Mouse (Mus musculus): ENCODE measurements around the gene Ypel4. TPM values are rescaled to one million over a fixed set of nuclear protein-coding genes. Genes with fewer than 3 reads are reported as not detected.

The Ypel4 gene
- total RNA-seq, 4 experiments from 2014 or later, result 0.46 to 0.84 (median 0.50) TPM

DNA sequence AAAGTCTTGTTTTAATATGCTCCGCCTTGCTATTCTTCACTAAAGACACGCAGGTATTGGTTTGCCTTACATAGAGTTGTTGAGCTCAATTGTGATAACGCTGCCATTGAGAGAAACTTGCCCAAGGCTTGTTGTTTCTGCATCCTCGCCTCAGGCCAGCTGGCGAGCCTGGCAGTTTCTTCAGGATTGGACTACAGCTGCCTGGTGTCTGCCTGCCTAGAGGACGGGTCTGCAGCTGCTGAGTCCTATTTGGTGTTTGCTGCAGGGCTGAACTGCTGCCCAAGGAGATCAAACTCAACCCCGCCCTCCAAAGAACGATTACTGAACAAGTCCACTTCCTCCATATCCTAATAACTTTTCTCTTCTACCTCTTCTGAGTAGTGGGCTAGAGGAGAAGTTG lies 26.9 kb downstream of the Ypel4 start:
- DNase-seq (ENCODE audit: low spot score), result no peak

DNA sequence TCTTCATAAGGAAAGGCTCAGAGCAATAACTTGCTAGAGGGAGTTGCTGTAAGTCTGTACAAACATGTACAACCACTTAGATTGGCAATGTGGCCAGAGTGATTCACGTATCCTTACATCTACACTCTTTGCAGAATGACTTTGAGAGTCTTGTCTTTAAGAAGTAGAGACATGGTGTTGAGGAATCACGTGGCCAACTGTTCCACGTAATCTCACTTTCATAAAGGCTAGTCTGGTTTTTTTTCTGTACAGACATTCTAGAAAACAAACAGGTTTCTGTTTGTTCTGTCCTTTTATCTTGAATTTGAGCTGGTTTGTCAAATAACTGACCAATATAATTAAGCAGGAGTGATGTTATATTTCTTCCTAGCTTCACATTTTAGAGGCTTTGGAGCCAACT lies 27.5 kb downstream of the Ypel4 start:
- DNase-seq (ENCODE audit: low spot score), result no peak

DNA sequence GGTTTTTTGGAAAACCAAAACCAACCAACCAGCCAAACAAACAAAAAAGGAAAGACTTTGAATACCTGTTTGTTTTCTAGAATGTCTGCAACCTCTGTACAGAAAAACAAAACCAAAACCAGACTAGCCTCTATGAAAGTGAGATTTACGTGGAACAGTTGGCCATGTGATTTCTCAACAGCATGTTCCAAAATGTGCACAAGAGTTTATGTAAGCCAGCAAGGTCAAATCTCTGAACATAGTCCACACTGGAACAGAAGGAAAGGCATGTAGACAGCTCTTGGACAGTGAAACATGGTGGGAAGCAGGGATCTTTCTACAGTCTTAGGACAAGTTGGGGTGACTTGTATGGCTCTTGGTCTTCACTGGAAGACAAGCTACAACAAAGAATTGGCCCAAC lies 28.0 kb downstream of the Ypel4 start:
- DNase-seq (ENCODE audit: low spot score), result no peak

DNA sequence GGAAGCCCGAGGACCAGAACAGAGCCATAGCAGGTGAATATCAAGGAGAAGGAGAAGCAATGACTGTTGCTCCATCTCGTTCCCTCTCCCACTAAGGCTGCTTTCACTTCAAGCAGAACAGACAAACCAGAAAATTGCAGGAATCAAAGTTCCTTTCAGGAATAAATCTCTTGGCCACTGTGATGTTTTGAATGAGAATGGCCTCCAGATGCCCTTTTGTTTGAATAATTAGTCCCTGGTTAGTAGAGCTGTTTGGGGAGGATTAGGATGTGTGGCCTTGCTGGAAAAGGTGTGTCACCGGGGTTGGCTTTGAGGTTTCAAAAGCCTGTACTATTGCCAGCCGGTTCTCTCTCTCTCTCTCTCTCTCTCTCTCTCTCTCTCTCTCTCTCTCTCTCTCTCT lies 28.4 kb downstream of the Ypel4 start:
- no peak for DNase-seq (ENCODE audit: low spot score)

DNA sequence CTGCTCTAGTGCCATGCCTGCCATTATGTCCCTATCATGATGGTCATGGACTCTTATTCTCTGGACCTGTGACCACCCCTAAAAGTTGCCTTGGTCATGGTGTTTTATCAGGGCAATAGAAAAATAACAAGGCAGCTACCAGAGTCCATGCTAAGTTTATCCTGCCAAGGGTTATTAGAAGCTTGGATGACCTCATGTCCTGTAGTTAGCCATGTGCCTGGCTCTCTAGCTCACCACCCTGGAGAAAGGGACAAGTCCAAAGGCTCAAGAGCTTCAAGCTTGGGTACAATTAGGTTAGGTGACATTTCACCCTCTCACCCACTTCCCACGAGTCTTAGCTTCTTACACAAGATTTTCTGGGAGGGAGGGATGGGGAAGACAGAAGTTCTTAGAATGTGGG lies 29.0 kb downstream of the Ypel4 start:
- DNase-seq (ENCODE audit: low spot score), result no peak

DNA sequence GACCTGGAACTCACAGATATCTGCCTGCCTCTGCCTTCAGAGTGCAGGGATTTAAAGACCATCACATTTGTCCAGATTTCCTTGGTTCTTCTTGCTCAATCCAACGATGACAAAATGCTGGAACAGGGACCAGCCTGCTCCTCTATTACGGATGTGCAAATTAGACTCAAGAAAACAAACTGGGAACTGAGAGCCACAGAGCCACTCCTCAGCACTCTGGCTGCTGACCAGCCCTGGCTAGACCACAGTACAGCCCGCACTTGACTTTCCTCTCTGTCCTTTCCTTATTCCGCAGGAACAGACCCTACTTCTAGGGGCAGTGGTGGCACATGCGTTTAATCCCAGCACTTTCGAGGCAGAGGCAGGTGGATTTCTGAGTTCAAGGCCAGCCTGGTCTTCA lies 36.6 kb downstream of the Ypel4 start:
- DNase-seq (ENCODE audit: low spot score), result peak; percentile 51

DNA sequence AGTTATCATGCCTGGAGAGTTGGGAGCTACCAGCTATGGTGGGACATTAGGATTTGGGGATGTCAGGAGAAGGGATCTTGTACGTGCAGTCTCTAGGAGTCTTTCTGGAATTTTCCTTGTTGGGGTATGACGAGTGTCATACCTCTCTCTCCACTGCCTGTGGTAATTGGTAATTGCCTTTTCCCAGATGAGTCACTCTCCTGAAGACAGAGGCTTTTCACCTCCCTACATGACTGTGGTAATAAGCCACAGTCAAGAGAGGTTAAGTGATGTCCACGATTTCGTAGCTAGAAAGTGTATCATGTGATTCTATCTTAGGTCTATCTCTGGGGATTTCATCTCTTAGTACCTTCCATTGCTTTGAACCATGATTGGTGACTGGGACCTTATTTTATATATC lies 38.6 kb downstream of the Ypel4 start:
- no peak for DNase-seq (ENCODE audit: low spot score)

DNA sequence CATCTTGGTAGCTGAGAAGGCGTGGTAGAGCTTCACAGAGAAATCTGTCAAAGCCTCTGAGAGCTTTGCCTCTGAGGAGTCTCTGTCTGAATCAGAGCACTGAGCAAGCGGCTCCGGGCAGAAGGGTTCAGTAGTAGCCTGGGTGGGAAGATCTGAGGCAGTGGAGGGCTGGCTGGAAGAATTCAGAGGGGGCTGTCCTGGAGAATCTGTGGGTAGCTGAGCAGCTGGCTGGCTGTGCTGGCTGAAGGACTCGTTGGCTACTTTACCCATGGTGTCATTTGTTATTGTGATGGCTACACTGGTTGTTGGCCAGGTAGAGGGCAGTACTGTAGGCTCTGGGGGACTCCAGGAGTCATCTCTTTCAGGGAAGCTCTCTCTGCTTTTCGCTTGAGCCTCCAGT lies 39.3 kb downstream of the Ypel4 start:
- DNase-seq (ENCODE audit: low spot score), result no peak

DNA sequence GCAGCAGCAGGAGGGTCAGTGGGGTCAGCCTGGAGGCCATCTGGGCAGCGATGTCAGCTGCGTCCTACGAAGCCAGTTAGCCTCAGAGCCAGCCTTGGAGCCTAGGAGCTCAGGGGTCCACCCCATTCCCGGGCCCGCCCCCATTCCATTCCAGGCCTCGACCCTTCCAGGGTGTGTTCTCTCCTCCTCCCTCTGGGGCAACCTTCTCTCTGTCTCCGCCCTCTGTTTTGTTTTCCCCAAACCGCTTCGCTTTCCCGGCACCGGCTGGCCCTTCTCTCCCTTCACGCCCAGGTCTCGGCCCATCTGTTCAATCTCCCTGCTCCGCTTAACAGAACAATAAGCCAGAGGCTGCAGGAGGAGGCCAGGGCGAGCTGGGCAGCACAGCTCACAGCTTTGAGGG lies 40.9 kb downstream of the Ypel4 start:
- DNase-seq (ENCODE audit: low spot score), result peak; percentile 83

DNA sequence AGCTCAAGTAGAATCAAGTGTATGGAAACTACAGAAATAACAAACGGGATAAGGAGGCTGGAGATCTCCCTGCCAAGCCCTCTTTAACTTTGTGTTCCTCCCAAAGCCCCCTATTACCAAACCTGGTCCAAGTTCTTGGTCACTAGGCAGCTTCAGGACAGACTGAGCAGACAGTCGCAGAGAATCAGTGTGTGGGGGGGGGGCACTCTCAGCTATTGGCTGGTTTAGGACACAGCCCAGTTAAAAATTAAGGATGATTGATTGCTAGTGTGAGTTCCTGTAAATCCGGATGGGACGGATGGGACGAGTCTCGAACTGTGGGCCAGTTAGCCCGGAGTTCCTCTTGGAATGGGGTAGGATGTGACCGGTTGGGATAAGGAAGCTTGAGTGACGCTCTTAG lies 41.4 kb downstream of the Ypel4 start, which contains the start of gene Serping1:
Gene Serping1 (minus strand): TSS at position 204 of the 400 bp plus-strand sequence.
- no peak for DNase-seq (ENCODE audit: low spot score)

DNA sequence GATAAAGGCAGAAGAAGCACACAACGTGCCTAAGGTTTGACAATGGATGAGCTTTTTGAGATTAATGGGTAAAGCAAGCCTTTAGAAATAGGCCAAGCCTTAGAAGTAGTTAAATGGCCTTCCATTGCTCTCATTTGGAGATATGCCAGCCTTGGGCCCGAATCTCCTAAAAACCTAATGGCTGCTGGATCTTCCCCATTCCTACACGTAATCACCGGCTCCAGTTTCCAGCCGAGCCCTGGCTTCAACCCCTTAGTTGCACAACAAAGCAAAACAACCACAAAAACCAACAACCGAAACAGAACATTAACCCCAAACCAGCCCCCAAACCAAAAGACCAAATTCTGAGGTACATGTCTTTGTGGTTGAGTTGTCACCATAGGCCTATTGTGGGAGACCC lies 41.8 kb downstream of the Ypel4 start:
- no peak for DNase-seq (ENCODE audit: low spot score)

DNA sequence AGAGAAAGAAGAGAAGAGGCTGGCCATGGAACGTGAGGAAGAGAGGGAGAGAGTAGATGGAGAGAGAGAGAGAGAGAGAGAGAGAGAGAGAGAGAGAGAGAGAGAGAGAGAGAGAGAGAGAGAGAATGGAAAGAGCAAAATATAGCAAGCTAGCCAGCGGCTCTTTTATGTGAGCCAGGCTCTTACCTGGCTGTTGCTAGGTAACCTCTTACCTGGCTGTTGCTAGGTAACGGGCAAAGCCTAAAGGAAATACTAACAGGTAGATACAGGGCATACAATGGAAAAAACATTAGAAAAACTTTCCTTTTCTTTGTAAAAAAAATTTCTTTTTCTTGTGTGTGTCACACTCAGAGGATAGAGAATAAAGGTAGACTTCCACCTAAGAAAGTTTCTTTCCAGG lies 43.8 kb downstream of the Ypel4 start:
- DNase-seq (ENCODE audit: low spot score), result no peak

DNA sequence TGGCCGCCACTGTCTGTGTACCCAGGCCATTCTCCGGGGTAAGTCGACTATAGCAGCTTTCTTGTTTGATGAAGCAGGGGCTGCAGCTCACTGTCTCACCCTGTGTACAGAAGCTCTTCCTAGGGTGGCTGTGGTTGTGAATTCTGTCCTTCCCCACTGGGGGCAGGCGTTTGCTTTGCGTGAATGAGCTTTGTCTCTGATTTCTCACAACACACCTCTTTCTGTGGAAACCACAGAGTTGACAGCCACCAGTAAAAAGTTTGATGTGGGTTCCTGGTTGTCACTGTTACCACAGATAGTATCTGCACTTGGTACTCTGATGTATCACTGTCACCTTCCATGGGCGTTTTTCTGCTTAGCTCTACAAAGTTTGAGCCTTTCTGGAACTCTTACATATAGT lies 45.4 kb downstream of the Ypel4 start:
- no peak for DNase-seq (ENCODE audit: low spot score)

DNA sequence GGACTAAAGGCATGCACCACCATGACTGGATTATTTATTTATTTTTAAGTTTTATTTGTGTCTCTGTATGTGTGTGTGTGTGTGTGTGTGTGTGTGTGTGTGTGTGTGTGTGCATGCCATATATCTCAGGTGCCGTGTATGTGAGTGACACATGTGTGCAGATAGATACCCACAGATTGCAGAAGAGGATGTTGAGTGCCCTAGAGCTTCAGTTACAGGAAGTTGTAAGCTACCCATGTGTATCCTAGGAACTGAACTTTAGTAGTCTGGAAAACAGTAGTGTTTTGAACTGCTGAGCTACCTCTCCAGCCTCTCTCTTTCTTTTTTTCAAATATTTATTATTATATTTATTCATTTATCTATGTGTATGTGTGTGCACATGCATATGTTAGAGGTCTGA lies 49.5 kb downstream of the Ypel4 start:
- no peak for DNase-seq (ENCODE audit: low spot score)

DNA sequence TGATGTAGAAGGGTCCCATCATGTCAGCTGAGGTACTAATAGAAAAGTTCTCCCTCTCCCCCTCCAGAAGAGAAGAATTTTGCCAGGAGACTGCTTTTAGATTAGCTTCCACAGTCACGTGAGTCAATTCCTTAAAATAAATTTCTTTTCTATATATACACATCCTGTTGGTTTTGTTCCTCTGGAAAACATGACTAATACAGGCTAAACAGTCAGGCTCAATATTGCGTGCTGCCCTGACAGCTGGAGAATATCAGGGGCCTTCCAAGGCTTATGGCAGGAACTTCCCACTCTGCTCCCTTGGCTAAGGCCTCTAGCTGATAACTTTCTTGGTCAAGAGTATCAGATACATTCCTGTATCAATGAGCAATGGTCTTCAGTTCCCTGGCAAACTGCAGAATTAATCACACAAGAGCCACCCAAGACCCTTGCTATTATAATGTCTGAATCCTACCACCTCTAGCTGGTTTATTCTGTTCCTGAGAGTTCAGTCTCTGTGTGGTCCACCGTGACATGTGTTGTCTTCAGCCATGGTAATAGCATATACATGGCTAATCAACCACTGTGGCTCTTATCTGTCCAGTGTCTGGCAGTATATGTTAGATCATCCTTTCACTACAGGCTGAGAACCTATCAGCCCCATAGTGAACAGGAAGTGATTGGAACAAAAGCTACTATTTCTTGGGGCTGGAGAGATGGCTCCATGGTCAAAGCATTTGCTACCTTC lies 50.1 kb downstream of the Ypel4 start:
- peak; percentile 54 for DNase-seq (ENCODE audit: low spot score)

Small RNA genes within 50 kb of the gene (microRNA-seq; reads per million reads assigned to microRNA genes)
- 2,601 reads per million, percentile 89 among the genes with 10 or more reads in this experiment for gene Mir130a

Other genes starting within 250 kb of the Ypel4 start
- gene Ctnnd1, start 83.3 kb upstream of the Ypel4 start, total RNA-seq (2022), result 10 to 100 TPM; 47.1 to 62.3 (median 51.3) TPM
- not detected for gene Btbd18, start 75.0 kb upstream of the Ypel4 start, total RNA-seq (2022)
- 10 to 100 TPM; 24.0 to 25.9 (median 24.0) TPM for gene Selenoh, start 63.3 kb upstream of the Ypel4 start, total RNA-seq (2022)
- gene Gm28635, start 56.0 kb upstream of the Ypel4 start, total RNA-seq (2022), result 1 to 10 TPM; 2.7 to 9.6 (median 4.9) TPM
- gene Med19, start 55.7 kb upstream of the Ypel4 start, total RNA-seq (2022), result 10 to 100 TPM; 11.5 to 13.4 (median 12.8) TPM
- gene Tmx2, start 54.9 kb upstream of the Ypel4 start, total RNA-seq (2022), result 100 to 1,000 TPM in 3 of 4 experiments, 10 to 100 TPM in 1; 95.0 to 143 (median 120) TPM
- 10 to 100 TPM; 59.4 to 67.2 (median 63.7) TPM for gene Zdhhc5, start 18.9 kb upstream of the Ypel4 start, total RNA-seq (2022)
- 1 to 10 TPM; 4.0 to 6.5 (median 4.6) TPM for gene Clp1, start 6.7 kb upstream of the Ypel4 start, total RNA-seq (2022)
- gene Gm19426, start 9.6 kb downstream of the Ypel4 start, total RNA-seq (2022), result 1 to 10 TPM; 1.2 to 1.8 (median 1.4) TPM
- gene Serping1, start 41.4 kb downstream of the Ypel4 start, total RNA-seq (2022), result 10 to 100 TPM; 58.4 to 76.5 (median 69.2) TPM
- gene Ube2l6, start 64.8 kb downstream of the Ypel4 start, total RNA-seq (2022), result 10 to 100 TPM; 11.8 to 37.6 (median 13.6) TPM
- under 1 TPM in 2 of 4 experiments, not detected in 2; 0.14 to 0.16 TPM for gene Smtnl1, start 88.6 kb downstream of the Ypel4 start, total RNA-seq (2022)
- gene Timm10, start 92.9 kb downstream of the Ypel4 start, total RNA-seq (2022), result 100 to 1,000 TPM; 119 to 134 (median 122) TPM
- 1 to 10 TPM; 1.6 to 2.8 (median 2.2) TPM for gene Slc43a1, start 104.8 kb downstream of the Ypel4 start, total RNA-seq (2022)
- 1 to 10 TPM; 1.6 to 3.9 (median 2.3) TPM for gene Rtn4rl2, start 152.7 kb downstream of the Ypel4 start, total RNA-seq (2022)
- gene Slc43a3, start 202.5 kb downstream of the Ypel4 start, total RNA-seq (2022), result 10 to 100 TPM; 60.6 to 71.4 (median 66.2) TPM
- gene Prg2, start 246.4 kb downstream of the Ypel4 start, total RNA-seq (2022), result not detected

Measured in heart, adult 8-10 months (tissue).